Mouse (Mus musculus) E14TG2a.4 (cell line): ENCODE measurements at regions not wholly inside any gene's neighbourhood (a gene's known extent, or its start where the extent isn't known, plus 50 kb on each side); places are given as distances from the start of the nearest gene placed in this dataset.

Experiments
- H3K27me3 ChIP-seq: 2 replicates; pipeline ENCODE4 v1.6.1; 2014; ENCODE audit warnings: low read length, control low read depth; ENCODE audit not compliant: insufficient read depth
- H3K36me3 ChIP-seq: 2 replicates; pipeline ENCODE4 v1.6.1; 2014; ENCODE audit warnings: low read length, control low read depth; ENCODE audit not compliant: insufficient read depth
- H3K4me1 ChIP-seq: replicated peaks from 2 replicates; pipeline ENCODE4 v1.6.1; 2014; ENCODE audit warnings: low read depth, low read length, control low read depth
- H3K4me3 ChIP-seq: replicated peaks from 2 replicates; pipeline ENCODE4 v1.5.1; 2014; ENCODE audit warnings: mild to moderate bottlenecking, low read length
- H3K9me3 ChIP-seq: 2 replicates; pipeline ENCODE4 v1.6.1; 2014; ENCODE audit warnings: low read length, control low read depth
- CTCF ChIP-seq: conservative IDR thresholded peaks from 2 replicates; pipeline ENCODE4 v1.5.1; 2014; ENCODE audit warnings: low read length
- NANOG ChIP-seq: IDR thresholded peaks from 2 replicates; pipeline ENCODE4 v1.6.1; 2014; ENCODE audit warnings: borderline replicate concordance, low read length, mixed read lengths
- POU5F1 ChIP-seq: IDR thresholded peaks from 2 replicates; pipeline ENCODE4 v1.6.1; 2014; ENCODE audit warnings: low read length, borderline replicate concordance

DNA sequence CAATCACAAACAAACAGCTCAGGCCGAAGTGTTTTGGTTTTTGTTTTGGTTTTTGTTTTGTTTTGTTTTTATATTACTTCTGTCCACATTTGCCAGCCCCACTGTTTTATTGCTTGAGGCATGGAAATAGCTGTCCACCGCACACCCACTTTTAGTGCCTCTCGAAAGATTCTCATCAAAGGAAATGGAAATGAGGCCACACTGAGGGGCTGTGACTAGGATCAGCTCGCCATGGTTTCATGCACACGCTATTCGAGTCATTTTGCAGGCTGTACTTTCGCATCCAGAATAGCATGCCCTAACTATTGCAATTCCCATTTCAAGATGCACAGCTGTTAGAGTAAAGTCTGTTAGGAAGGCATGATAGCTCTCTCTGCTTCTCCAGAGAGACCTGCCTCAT, 1543.4 kb upstream of the Tenm3 start:
- no peak for TF ChIP-seq CTCF
- no peak for TF ChIP-seq NANOG
- no peak for TF ChIP-seq POU5F1
- Histone ChIP-seq H3K9me3 (no peaks in the 10 kb centered on the region), H3K36me3 (no peaks in the 10 kb centered on the region), H3K4me1 (no peaks in the 10 kb centered on the region), H3K4me3 (no peak overlapping the region), H3K27me3 (no peaks in the 10 kb centered on the region)

DNA sequence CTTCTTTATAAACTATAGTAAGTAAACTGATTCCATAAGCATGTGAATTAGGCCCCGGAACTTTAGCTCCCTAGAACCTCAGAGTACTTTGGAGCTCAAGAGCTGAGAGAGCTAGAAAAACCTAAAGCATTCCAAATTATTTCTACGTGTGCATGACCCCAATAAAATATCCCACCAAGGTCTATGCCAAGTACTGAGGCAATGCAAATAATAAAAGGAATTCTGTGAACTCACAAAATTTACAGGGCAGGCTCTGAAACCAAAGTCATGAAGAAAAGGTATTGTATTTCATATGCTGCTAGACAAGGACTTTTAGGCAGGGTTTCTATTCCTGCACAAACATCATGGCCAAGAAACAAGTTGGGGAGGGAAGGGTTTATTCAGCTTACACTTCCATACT, 1539.9 kb upstream of the Tenm3 start:
- H3K4me3 ChIP-seq: no peak overlapping the region
- no peaks in the 10 kb centered on the region for H3K4me1 ChIP-seq
- H3K27me3 ChIP-seq: no peaks in the 10 kb centered on the region
- TF ChIP-seq POU5F1 (no peak), CTCF (no peak), NANOG (no peak)
- H3K36me3 ChIP-seq: no peaks in the 10 kb centered on the region
- no peaks in the 10 kb centered on the region for H3K9me3 ChIP-seq

DNA sequence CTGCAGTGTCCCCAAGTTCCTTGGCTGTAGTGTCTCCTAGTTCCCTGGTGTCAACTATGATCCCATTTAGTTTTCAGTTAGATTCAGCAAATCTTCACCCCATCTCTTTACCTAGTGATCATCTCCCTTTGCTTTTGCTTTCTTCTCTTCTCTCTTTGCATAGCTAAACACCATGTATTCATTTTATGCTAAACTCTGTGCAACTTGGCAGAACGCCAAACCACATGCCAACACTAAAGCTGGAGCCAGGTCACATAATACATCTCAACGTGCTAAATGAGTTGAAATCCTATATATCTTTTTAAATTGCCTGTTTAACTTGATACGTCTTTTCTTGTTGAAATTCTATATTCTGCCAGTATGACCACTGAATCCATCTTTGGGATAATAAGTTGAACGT, 1536.0 kb upstream of the Tenm3 start:
- TF ChIP-seq CTCF (no peak), NANOG (no peak), POU5F1 (no peak)
- H3K9me3 ChIP-seq: no peaks in the 10 kb centered on the region
- no peaks in the 10 kb centered on the region for H3K4me1 ChIP-seq

DNA sequence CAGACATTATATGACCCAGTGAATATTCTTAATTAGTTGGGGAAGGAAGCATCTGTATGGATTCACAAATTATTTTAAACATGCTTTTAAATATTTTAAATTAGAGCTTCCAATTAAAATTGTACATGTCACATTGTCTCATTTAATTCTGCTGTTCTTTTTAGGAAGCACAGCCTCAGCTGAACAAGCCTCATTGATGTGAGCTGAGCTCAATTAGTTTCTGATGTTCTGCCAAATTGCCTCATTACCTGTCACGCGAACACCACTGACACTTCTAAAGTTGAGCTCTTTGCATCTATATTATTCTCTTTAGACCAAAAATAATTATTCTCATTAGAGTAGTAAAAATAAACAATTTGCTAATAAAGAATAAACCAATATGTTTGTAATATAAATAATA, 1530.0 kb upstream of the Tenm3 start:
- Histone ChIP-seq H3K27me3 (no peaks in the 10 kb centered on the region), H3K4me1 (no peaks in the 10 kb centered on the region), H3K4me3 (no peak overlapping the region), H3K36me3 (no peaks in the 10 kb centered on the region), H3K9me3 (no peaks in the 10 kb centered on the region)
- TF ChIP-seq CTCF (no peak), NANOG (no peak), POU5F1 (no peak)

More for the DNA sequence above, 1536.0 kb upstream of the Tenm3 start:
- Histone ChIP-seq H3K27me3 (no peaks in the 10 kb centered on the region), H3K4me3 (no peak overlapping the region), H3K36me3 (no peaks in the 10 kb centered on the region)

DNA sequence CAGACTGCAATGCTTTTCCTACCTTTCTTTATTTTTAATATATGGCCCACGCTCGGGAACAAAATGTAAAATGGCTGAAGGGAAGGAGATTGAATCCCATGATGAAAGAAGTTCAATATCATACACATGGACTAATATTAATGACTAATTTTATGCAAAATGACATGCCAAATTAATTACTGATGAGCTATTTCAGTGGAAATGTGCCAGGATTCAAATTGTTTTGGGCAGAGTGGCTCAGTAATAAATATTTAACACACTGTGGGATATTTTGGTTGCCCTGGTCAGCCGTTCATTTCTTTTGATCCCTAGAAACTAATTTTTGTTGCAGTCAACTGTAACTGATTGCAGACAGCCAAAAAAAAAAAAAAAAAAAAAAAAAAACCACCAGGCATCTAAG, 1482.7 kb upstream of the Tenm3 start:
- H3K27me3 ChIP-seq: no peaks in the 10 kb centered on the region
- H3K4me1 ChIP-seq: no peaks in the 10 kb centered on the region
- no peak overlapping the region for H3K4me3 ChIP-seq
- no peak for TF ChIP-seq CTCF
- no peak for TF ChIP-seq POU5F1
- TF ChIP-seq NANOG: no peak
- no peaks in the 10 kb centered on the region for H3K9me3 ChIP-seq
- no peaks in the 10 kb centered on the region for H3K36me3 ChIP-seq

DNA sequence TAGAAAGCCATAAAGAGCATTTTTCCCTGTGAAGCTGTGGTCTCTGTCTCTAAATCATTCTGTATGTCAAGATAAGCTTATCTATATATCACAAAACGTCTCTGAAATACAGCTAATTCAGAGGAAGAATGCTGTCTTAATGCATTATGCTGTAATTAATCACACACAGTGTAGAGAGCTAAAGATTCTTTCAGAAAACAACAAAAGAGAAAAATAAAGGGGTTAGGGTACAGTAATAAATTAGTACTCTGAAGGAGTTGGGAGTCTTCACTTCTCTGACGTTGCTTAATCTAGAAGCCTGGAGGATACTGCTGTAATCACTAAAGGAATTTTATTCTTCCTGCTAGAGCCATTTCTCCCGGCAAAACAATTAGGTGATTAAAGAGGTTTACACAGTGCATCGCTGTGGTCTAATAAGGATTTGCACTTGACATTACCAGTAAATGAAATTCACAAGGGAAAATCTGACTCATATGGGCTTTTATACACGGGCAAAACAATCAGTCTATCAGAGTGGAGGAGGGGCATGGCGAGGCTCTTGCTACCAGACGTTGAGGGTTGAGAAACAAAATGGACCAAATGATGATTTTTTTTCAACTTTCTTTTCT, 1477.7 kb upstream of the Tenm3 start:
- no peaks in the 10 kb centered on the region for H3K27me3 ChIP-seq
- no peaks in the 10 kb centered on the region for H3K36me3 ChIP-seq
- TF ChIP-seq CTCF (no peak), POU5F1 (no peak), NANOG (no peak)
- no peak overlapping the region for H3K4me3 ChIP-seq
- H3K4me1 ChIP-seq: no peaks in the 10 kb centered on the region
- no peaks in the 10 kb centered on the region for H3K9me3 ChIP-seq

DNA sequence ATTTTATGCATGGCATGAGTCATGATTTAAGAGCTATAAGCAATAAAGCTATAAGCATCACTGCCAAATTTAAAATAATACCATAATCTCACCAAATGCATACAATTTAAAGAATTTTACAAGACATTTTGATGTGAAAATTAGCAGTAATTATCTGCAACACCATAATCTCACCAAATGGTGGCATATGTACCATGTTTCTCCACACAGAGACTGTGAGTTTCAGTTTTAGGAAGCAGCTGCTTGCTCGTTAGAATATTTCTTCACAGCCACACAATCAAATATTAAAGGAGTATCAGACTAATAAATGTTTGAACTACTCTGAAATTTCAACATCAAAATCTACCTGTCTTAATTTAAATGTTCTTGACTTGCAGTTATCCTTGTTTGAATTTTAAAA, 1472.9 kb upstream of the Tenm3 start:
- Histone ChIP-seq H3K4me3 (no peak overlapping the region), H3K36me3 (no peaks in the 10 kb centered on the region), H3K4me1 (no peaks in the 10 kb centered on the region), H3K27me3 (no peaks in the 10 kb centered on the region), H3K9me3 (no peaks in the 10 kb centered on the region)
- TF ChIP-seq CTCF: no peak
- TF ChIP-seq POU5F1: no peak
- no peak for TF ChIP-seq NANOG

DNA sequence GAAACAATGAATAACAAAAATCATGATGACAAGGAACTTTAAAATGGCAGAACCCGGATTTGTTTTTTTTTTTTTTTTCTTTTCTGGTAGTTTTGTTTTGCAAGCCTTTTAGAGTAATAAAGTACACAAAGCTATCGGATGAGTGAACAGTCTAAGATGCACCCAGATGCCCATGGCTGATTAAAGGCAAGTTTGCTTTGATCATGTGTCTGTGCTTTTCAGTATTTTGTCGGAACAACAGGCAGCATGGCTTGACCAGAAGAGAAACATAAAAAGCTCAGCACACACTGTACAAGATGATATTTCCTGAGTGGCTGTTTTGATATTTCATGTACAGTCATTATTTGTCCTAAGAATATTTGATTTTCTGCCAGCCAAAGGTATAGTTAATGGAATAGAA, 1466.6 kb upstream of the Tenm3 start:
- H3K9me3 ChIP-seq: no peaks in the 10 kb centered on the region
- TF ChIP-seq NANOG (no peak), POU5F1 (no peak), CTCF (no peak)
- H3K36me3 ChIP-seq: no peaks in the 10 kb centered on the region
- no peak overlapping the region for H3K4me3 ChIP-seq
- H3K27me3 ChIP-seq: no peaks in the 10 kb centered on the region
- H3K4me1 ChIP-seq: no peaks in the 10 kb centered on the region

DNA sequence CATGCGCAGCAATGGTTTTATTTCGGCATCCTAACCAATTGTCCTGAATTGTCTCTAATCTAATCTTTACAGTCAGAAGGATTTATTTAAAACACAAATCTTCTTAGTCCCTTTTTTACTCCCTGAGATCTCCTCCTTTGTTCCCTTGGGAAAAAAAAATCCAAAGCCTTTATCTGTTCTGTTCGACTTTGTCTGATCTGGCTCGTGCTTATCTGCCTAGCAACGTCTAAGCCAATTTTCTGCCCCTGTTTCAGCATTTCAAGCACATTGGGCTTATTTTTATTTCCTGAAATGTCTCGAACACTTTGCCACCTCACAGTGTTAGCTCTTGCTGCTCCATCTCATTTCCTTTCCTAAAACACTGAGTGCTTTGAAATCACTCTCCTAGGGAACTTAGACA, 1456.6 kb upstream of the Tenm3 start:
- TF ChIP-seq CTCF (no peak), NANOG (no peak), POU5F1 (no peak)
- Histone ChIP-seq H3K36me3 (no peaks in the 10 kb centered on the region), H3K27me3 (no peaks in the 10 kb centered on the region)

More for the DNA sequence above, 1456.6 kb upstream of the Tenm3 start:
- H3K4me3 ChIP-seq: no peak overlapping the region
- H3K9me3 ChIP-seq: no peaks in the 10 kb centered on the region
- H3K4me1 ChIP-seq: no peaks in the 10 kb centered on the region
